17 mouse cellular contexts compared by ENCODE assay signal in the genomic region with DNA sequence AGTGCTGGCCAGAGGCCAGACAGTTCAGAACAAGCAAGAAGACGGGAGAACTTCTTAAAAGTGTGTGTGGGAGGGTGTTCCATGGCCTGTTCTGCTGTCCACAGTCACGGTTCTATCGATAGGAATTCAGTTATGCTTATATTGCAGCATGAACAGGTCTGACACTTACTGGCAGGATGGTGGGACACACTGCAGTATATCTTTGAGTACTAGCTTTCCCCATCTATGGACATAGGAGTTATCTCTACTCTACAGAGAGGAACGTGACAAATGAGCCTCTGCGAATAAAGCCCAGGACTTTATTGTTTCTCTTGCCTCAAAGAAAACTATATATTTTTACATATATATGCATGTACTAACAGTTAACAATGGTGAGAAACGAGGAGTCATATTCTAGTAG.
"Had no signal": no experiment of that assay in that cellular context is flagged by ENCODE, and none has a peak within 500 bp of the region (broad histone marks: within the 10 kb centered on the region; RNA-seq: fewer than 3 reads in every experiment).

No protein-coding gene starts in this region.

- H3K36me3 ChIP-seq: midbrain, embryonic 10.5 days; midbrain, embryonic 12.5 days had no signal

- H3K9ac ChIP-seq: lung, embryonic 14.5 days; midbrain, embryonic 12.5 days; neural tube, embryonic 13.5 days; neural tube, embryonic 15.5 days had no signal

- H3K4me3 ChIP-seq: midbrain, embryonic 10.5 days; midbrain, embryonic 12.5 days; myocyte; neural tube, embryonic 13.5 days; neural tube, embryonic 15.5 days had no signal

- H3K4me2 ChIP-seq: lung, embryonic 14.5 days; midbrain, embryonic 12.5 days; neural tube, embryonic 13.5 days; neural tube, embryonic 15.5 days had no signal

- H3K4me1 ChIP-seq: midbrain, embryonic 10.5 days; midbrain, embryonic 12.5 days; neural tube, embryonic 13.5 days; neural tube, embryonic 15.5 days had no signal

- ATAC-seq: midbrain, embryonic 16.5 days had no signal

- DNase-seq: lung, embryonic 14.5 days; lung, postnatal 10 days; lung, postnatal 4 days; midbrain, embryonic 14.5 days; right cerebral cortex, adult 18-20 months; right cerebral cortex, postnatal 25 days; right cerebral cortex, postnatal 4 days; spleen, adult 18-20 months; thymus, adult 18-20 months; thymus, postnatal 14 days; thymus, postnatal 36 days had no signal

- H3K27ac ChIP-seq: midbrain, embryonic 10.5 days; midbrain, embryonic 12.5 days; neural tube, embryonic 13.5 days; neural tube, embryonic 15.5 days had no signal

- H3K9me3 ChIP-seq: midbrain, embryonic 10.5 days; midbrain, embryonic 12.5 days; neural tube, embryonic 13.5 days; neural tube, embryonic 15.5 days had no signal

- H3K27me3 ChIP-seq: midbrain, embryonic 12.5 days; neural tube, embryonic 13.5 days; neural tube, embryonic 15.5 days had no signal
